Mouse (Mus musculus) left cerebral cortex, postnatal 4 days (tissue): ENCODE measurements around the gene Kbtbd12. TPM values are rescaled to one million over a fixed set of nuclear protein-coding genes. Genes with fewer than 3 reads are reported as not detected.
A peak's percentile ranks its signal among the peaks of the same experiment; 100 is the strongest.

Experiments used
- DNase-seq: peaks from one replicate; pipeline ENCODE4 v3.0.0-alpha.2; 2022
- intact Hi-C: fragments of 180-260 bp; cut with DNase I; formaldehyde crosslinking; loops from one replicate; pipeline ENCODE4 v1.15.1; 2025
- total RNA-seq, 2 experiments: library from RNA; stranded (reverse); gene quantifications; 2 replicates each; pipeline ENCODE4 v1.2.3; 2021

Gene Kbtbd12
- total RNA-seq, 2 experiments from 2014 or later = 0.32 TPM; not detected in 1

DNA sequence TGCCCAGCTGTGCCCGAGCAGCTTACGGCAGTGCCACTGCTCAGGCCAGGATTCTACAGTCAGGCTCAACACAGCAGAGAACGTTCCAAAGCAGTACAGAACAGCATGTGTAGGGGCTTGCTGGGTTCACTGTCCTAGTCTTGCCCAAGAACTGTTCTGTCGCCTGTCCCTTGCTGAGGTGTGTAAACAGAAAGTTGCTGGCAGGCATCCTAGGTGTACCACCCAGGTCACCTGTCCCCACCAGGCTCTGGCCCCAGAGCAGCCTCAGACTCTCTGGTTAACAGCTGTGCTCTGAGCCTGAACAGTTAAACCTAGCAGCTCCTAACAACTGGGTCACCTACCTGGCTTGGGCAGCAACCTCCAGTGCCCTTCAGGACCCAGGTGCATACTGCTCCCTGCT, 134.7 kb downstream of the Kbtbd12 start:
- intact Hi-C loops = loop anchor here (5.0 kb wide), 1 partner anchor 391 kb away; no protein-coding TSS in a partner anchor
- no peak for DNase-seq

DNA sequence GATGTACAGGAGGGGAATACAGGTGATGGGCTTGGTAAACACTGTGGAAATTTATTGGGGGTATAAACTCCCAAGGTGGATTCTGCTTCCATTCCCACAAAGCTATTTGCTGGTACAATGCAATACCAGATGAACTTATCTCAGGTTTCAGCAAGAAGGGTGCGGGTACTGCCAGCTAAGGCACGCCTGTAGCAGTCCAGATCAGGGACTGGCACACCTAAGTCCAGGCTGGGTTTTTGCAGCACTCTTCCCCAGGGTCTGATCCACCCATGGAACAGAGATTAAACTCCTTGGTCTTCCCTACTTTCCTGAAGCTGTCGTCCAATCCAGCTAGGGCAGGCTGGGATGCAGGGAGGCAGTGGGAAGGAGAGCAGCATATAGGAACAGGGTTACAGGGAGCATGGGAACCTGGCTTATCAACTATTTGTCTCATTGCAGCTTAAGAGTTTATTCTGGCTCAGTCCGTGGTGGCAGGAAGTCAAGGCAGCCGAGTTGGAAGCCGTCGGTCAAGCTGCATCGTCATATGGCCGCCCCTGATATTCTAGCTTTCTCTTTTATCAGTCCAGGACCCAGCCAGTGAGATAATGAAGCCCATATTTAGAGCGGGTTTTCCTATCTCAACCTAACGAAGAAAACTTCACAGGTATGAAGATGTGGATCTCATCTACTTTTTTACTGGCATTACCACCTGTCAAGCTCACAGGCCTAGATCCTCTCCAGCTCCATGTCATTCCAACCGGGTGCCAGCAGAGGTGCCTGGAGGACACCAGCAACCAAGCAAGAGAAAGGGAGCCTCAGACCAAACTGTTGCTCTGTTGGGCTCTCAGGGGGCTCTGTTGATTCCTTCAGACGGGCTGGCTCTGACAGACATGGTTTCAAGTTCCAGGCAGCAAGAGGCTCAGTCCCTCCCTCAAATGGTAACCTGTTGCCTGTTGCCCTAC, 135.4 kb downstream of the Kbtbd12 start:
- intact Hi-C loops = loop anchor here (5.0 kb wide), 1 partner anchor 390 kb away; no protein-coding TSS in a partner anchor

DNA sequence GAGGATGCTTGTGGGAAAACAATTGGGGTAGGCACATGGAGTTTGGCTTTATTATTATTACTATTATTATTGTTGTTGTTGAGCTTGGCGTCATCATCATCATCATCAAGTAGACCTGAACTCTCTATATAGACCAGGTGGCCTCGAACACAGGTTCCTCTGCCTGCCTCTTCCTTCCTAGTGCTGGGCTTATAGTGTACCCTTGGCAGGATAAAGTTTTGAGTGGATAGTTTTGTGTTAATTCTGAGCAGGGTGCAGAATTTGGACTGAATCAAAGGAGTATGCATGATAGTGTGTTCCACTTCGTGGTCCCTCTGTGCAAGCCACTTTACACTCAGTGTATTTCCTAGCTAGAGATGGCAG, 137.4 kb downstream of the Kbtbd12 start:
- no peak for DNase-seq
- intact Hi-C loops = loop anchor here (5.0 kb wide), 1 partner anchor 388 kb away; no protein-coding TSS in a partner anchor

More for the DNA sequence above, 135.4 kb downstream of the Kbtbd12 start:
- DNase-seq = no peak

DNA sequence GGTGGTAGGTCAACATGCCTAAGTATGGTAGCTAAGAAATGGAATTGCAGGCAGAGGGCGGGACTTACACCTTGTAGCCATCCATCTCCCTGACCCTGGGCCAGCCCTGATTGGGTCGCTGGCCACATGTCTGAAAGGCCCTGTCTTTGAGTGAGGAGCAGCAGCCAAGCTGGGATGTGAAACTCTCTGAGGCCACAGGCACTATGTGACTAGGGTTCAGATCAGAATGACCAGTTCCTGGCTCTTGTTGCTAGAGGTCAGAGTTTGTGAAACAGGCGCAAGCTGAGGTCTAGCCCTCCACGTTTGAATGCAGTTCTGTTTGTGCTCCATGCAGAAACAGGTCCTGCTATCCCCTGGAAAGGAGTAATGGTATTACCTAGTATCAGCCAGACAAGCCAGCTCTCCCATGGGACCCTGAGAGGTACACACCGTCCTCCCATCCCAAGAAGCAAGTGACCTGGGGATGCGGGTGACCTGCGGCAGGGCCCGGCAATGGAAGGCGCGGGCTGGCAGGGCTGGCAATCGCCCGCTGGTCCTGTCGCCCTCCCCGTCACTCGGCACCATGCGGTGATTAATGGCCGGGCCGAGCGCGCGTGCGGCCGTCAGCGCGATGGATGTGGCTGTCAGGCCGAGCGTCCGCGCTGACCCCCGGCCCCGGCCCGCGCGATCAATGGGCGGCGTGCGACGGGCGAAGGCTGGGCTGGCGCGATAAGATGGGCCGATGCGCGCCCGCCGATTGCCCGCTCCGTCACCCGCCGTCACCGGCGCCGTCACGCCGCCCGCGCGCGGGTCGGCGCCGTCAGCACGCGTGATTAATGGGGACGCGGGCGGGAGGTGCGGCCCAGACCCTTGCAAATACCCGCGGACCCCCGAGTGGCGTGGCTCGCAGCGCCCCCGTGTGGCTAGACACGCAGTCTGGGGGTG, 138.0 kb downstream of the Kbtbd12 start:
- DNase-seq = peak; percentile 87
- intact Hi-C loops = loop anchor here (5.0 to 10.0 kb wide), 2 partner anchors 305 to 387 kb away; partner anchors contain the start of gene Gata2

Other genes with a start within 250 kb of the Kbtbd12 start
- 10 to 100 TPM; 23.3 to 24.0 TPM for gene Eefsec, start 191.4 kb downstream of the Kbtbd12 start, total RNA-seq
- gene Ruvbl1, start 172.5 kb downstream of the Kbtbd12 start, total RNA-seq = 10 to 100 TPM; 41.2 to 46.3 TPM
- gene Sec61a1, start 119.0 kb downstream of the Kbtbd12 start, total RNA-seq = 100 to 1,000 TPM; 130 to 133 TPM
- 10 to 100 TPM; 32.9 to 40.7 TPM for gene Mgll, start 86.5 kb upstream of the Kbtbd12 start, total RNA-seq
- 10 to 100 TPM; 23.2 to 25.3 TPM for gene Abtb1, start 204.0 kb upstream of the Kbtbd12 start, total RNA-seq
- gene Podxl2, start 237.1 kb upstream of the Kbtbd12 start, total RNA-seq = 100 to 1,000 TPM; 494 to 504 TPM